Mouse (Mus musculus) limb, embryonic 13.5 days (tissue): ENCODE measurements around the gene Dynlt1c. TPM values are rescaled to one million over a fixed set of nuclear protein-coding genes. Genes with fewer than 3 reads are reported as not detected.
"Not testable (repeated sequence)": the region's sequence is repeated elsewhere in the genome, so short reads cannot be mapped to it uniquely, and the experiment has no call there.

ENCODE experiments used
- ATAC-seq: fragments of 200-750 bp; cut with Nextera tagmentation; 2 replicates; pipeline ENCODE4 v1.8.0; 2017; ENCODE audit warnings: low read depth, moderate number of reproducible peaks, moderate TSS enrichment; ENCODE audit not compliant: low FRiP score
- H3K27ac ChIP-seq: fragments of 300-500 bp; sonication (generic); 2 replicates; pipeline ENCODE4 v1.5.1; 2015; ENCODE audit warnings: inconsistent platforms, mild to moderate bottlenecking, moderate library complexity
- H3K27me3 ChIP-seq: fragments of 300-500 bp; sonication (generic); 2 replicates; pipeline ENCODE4 v1.6.1; 2015; ENCODE audit warnings: mild to moderate bottlenecking, inconsistent platforms
- H3K36me3 ChIP-seq: fragments of 300-500 bp; sonication (generic); 2 replicates; pipeline ENCODE4 v1.6.1; 2015; ENCODE audit warnings: inconsistent platforms, mild to moderate bottlenecking, moderate library complexity
- H3K4me1 ChIP-seq: fragments of 300-500 bp; sonication (generic); 2 replicates; pipeline ENCODE4 v1.6.1; 2015; ENCODE audit warnings: inconsistent platforms
- H3K4me2 ChIP-seq: fragments of 300-500 bp; sonication (generic); replicated peaks from 2 replicates; pipeline ENCODE4 v1.6.1; 2015; ENCODE audit warnings: inconsistent platforms, mild to moderate bottlenecking, moderate library complexity
- H3K4me3 ChIP-seq: fragments of 300-500 bp; sonication (generic); 2 replicates; pipeline ENCODE4 v1.5.1; 2015; ENCODE audit warnings: moderate library complexity, mild to moderate bottlenecking, inconsistent platforms
- H3K9ac ChIP-seq: fragments of 300-500 bp; sonication (generic); 2 replicates; pipeline ENCODE4 v1.6.1; 2015; ENCODE audit warnings: mild to moderate bottlenecking, inconsistent platforms
- H3K9me3 ChIP-seq: fragments of 300-500 bp; sonication (generic); 2 replicates; pipeline ENCODE4 v1.6.1; 2016; ENCODE audit warnings: inconsistent platforms
- WGBS: fragments of 180-500 bp; shearing (Covaris S2); methylation state at CpG from one replicate; pipeline ENCODE4 v1.1.7; 2015; 5-methylcytosine and 5-hydroxymethylcytosine counted together
- polyA plus RNA-seq: library from polyadenylated mRNA; unstranded; fragments of >200 nt; fragmentation: Nextera tagmentation; extraction: Ambion mirVana; gene quantifications from 2 replicates; pipeline ENCODE4 v1.2.1, GENCODE M21; 2015

Gene Dynlt1c
- polyA plus RNA-seq: 58.3 and 62.3 TPM in 2 replicates

DNA sequence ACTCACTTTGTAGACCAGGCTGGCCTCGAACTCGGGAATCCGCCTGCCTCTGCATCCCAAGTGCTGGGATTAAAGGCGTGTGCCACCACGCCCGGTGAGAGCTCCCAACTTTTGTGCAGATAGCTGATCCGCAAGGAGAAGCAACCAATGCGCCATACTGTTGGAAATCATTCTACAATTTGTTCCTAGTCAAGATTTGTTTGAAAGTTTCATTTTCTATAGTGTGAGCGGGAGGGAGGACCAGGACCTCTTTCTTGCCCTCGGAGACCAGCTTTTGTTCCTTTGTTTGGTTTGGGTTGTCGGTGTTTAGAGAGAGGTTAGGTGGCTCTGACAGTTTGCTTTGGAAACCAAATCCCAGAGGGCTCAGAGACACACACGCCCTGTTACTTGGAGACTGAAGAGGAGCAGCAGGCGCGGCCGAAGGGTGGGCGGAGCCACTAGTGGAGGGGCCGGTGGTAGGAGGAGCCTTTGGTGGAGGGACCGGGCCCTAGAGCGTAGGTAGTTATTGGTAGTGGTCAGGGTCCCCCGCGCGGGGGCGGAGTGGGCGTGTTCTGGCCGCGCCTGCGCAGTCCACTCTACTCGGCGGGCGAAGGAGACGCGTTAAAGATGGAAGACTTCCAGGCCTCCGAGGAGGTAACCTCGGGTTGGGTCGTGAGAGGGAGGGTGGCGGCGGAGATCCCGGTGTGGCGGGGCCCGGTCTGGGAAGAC is at the start of gene Dynlt1c:
Gene Dynlt1c, plus strand, starts transcription at position 468 of the 708 bp plus-strand sequence.
- peak; percentile 97 for ATAC-seq
- 14% methylated on average over 31 of the region's 40 CpGs for WGBS
- H3K4me3 ChIP-seq: peak within 1 kb of the TSS; percentile 38
- not testable (repeated sequence) for H3K27ac ChIP-seq, H3K9ac ChIP-seq, H3K27me3 ChIP-seq, H3K4me1 ChIP-seq, H3K36me3 ChIP-seq, H3K9me3 ChIP-seq
- H3K4me2 ChIP-seq: peak within 1 kb of the TSS; percentile 54

DNA sequence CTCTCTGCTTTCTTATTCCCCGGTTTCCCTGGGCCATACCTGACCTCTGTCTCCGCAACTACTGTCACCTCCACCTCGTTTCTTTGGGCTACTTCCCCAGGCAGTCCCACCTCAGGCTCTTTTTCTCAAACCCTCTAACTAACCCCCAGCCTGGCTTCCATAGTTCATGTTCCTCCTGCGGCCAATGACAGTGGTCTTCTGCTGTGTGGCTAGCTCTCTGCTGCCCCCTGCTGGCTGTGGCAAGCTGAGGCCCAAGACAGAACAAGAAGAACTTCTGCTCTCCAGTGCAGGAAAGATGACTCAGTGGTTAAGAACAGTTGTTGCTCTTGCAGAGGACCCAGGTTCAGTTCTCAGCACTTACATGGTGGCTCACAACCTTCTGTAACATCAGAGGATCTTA is 47.7 kb upstream of the Dynlt1c start:
- H3K4me3 ChIP-seq, H3K27ac ChIP-seq, H3K4me2 ChIP-seq, H3K9me3 ChIP-seq, H3K27me3 ChIP-seq, H3K9ac ChIP-seq, H3K36me3 ChIP-seq, H3K4me1 ChIP-seq: not testable (repeated sequence)
- ATAC-seq: peak; percentile 72
- WGBS: no CpG with 5 or more reads among the region's 4 CpGs

DNA sequence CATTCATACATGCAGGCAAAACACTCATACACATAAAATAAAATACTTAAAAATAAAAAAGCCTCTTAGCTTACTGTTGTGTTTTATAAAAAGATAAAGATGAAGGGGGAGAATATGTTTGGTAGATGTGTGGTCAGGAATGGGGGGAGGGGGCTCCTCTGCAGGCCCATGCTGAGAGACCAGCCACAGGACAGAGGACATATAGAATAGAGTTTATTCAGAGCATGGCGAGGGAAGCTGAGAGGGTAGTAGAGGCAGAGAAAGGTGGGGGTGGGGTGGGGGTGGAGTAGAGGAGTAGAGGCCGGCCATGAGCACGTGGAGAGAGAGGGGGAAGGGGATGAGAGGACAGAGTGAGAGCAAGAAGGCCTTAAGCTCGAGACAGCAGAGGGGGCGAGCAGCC is 47.2 kb upstream of the Dynlt1c start:
- not testable (repeated sequence) for H3K27me3 ChIP-seq, H3K4me1 ChIP-seq, H3K4me3 ChIP-seq, H3K9ac ChIP-seq, H3K4me2 ChIP-seq, H3K36me3 ChIP-seq, ATAC-seq, H3K9me3 ChIP-seq, H3K27ac ChIP-seq
- WGBS: no CpG with 5 or more reads among the region's 5 CpGs

DNA sequence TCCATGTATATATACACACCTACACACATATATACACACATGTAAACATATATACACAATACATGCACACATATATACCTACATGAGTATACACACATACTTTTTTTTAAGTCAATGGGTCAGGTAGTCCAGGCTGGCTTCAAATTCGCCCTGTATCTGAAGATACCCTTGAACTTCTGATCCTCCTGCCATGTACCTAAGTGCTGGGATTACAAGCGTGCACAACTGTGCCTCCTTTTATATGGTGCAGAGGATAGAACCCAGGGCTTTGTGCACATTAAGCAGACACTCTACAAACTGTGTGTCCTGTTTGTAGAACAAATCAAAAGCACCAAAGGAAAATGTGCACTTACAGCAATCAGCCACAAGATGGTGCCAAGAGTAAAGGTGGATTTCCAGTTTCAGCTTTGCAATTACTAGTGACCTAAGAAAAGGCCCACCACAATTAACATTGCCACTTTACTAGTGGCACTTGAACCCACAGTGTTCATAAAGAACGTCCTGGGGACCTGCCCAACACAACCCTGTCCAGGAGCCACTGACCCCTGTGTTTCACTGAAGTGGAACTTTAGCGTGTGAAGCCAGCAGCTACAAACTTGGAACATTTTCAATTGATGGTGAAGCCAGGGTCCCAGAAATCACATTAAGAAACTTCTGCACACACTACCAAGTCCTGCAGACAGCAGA is 41.9 kb upstream of the Dynlt1c start:
- H3K27ac ChIP-seq, H3K9me3 ChIP-seq: not testable (repeated sequence)

DNA sequence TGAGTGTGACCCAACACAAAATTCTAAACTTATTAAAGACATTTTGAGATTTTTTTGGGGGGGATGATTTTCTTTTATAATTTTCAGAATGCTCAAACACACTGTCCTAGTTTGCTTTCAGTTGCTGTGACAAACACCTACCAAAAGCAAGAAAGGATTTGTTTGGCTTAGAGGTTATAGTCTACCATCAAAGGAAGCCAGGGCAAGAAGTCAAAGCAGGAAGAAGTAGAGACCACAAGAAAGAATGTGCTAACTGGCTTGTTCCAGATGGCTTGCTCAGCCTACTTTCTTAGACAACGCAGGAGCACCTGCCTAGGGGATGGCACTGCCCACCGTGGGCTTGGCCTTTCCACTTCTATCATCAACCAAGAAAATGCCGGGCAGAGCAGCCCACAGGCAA is 36.6 kb upstream of the Dynlt1c start:
- over 99% methylated on average over 3 of the region's 3 CpGs for WGBS
- H3K27me3 ChIP-seq: not testable (repeated sequence)

More for the DNA sequence above, 41.9 kb upstream of the Dynlt1c start:
- not testable (repeated sequence) for H3K4me3 ChIP-seq, H3K9ac ChIP-seq, H3K27me3 ChIP-seq, H3K36me3 ChIP-seq, H3K4me2 ChIP-seq, H3K4me1 ChIP-seq
- 0 out of 2 replicates have a peak, but pooled peaks have one; percentile 22 for ATAC-seq
- WGBS: no CpG with 5 or more reads among the region's 4 CpGs

DNA sequence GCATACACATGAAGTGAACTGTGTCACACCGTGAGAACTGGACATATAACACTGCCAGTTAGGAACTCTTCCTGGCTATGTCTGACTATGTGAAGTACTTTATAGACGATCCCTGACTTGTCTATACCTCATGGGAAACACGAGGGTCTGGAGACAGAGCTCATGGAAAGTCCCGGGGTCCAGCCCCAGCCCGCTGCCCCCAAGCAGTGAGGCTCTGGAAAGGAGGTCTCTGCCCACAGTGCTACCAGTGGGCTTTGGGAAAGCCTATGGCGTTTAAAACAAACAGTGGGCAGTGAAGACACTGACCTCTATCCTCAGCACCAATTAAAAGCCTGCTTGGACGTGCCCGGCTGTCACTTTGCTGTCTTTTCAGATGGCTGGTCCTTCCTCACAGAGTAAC is 33.6 kb upstream of the Dynlt1c start:
- not testable (repeated sequence) for H3K4me3 ChIP-seq, H3K4me2 ChIP-seq, H3K27me3 ChIP-seq, H3K4me1 ChIP-seq, H3K9ac ChIP-seq, ATAC-seq, H3K27ac ChIP-seq, H3K9me3 ChIP-seq, H3K36me3 ChIP-seq
- WGBS: 73% methylated on average over 6 of the region's 8 CpGs

More for the DNA sequence above, 36.6 kb upstream of the Dynlt1c start:
- not testable (repeated sequence) for H3K4me2 ChIP-seq, H3K27ac ChIP-seq, ATAC-seq, H3K36me3 ChIP-seq, H3K9me3 ChIP-seq, H3K4me1 ChIP-seq, H3K4me3 ChIP-seq, H3K9ac ChIP-seq

DNA sequence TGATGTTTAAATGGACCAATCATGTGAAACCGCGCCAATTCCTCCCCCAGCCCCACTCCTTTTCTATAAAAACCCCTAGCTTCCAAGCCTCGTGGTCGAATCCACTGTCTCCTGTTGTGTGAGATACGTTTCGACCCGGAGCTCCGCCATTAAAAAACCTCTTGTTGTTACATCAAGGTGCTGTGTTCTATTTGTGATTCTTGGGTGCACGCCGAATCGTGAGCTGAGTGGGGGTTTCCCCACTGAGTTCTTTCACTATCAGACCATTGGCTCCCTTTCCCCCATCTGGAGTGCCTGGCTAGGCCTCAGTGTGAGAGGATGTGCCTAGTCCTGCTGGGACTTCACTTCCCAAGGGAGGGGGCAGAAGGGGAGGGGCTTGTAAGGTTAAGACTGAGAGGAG is 30.2 kb upstream of the Dynlt1c start:
- H3K27me3 ChIP-seq, H3K4me2 ChIP-seq, H3K4me3 ChIP-seq, H3K9ac ChIP-seq, H3K4me1 ChIP-seq, H3K9me3 ChIP-seq, ATAC-seq, H3K27ac ChIP-seq, H3K36me3 ChIP-seq: not testable (repeated sequence)
- WGBS: 92% methylated on average over 11 of the region's 11 CpGs

DNA sequence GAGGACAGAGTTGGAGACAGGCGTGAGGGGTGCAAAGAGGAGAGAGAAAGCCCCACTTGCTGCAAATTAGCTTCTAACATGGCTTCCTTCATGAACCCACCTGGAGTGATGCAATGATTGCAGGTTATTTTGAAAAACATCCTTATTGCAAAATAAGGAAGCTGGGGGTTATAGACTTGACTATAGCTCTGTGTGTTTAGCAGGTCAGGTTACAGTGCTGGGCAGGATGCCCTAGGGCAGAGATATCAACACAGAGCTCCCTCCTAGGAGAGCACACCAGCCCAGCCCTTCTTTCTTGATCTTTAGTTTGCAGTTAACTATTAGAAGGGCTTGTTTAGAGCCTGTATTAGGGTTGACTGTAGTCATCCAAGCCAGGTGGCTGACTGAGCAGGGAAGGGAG is 29.3 kb upstream of the Dynlt1c start:
- H3K27ac ChIP-seq, H3K9me3 ChIP-seq, H3K9ac ChIP-seq, ATAC-seq, H3K4me2 ChIP-seq, H3K36me3 ChIP-seq, H3K4me3 ChIP-seq, H3K27me3 ChIP-seq, H3K4me1 ChIP-seq: not testable (repeated sequence)
- no CpG with 5 or more reads among the region's 1 CpGs for WGBS

DNA sequence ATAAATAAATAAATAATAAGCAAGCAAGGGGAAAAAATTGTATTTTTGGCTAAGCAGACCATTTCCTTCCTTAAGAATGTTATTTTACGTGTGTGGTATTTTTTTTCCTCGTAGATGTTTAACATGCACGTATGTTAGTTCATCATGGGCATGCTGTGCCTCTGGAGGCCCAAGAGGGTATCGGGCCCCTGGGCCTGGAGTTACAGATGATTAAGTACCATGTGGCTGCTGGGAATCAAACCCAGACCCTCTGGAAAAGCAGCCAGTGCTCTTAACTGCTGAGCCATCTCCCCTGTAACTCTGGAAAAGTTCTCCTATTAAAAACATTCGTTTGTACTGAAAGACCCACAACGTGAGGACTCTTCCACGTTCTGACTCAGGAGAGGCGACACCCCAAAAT is 26.1 kb upstream of the Dynlt1c start:
- not testable (repeated sequence) for H3K4me1 ChIP-seq, H3K36me3 ChIP-seq, H3K9me3 ChIP-seq, H3K4me2 ChIP-seq, H3K9ac ChIP-seq, H3K27me3 ChIP-seq, H3K4me3 ChIP-seq, H3K27ac ChIP-seq, ATAC-seq
- 85% methylated on average over 8 of the region's 8 CpGs for WGBS

DNA sequence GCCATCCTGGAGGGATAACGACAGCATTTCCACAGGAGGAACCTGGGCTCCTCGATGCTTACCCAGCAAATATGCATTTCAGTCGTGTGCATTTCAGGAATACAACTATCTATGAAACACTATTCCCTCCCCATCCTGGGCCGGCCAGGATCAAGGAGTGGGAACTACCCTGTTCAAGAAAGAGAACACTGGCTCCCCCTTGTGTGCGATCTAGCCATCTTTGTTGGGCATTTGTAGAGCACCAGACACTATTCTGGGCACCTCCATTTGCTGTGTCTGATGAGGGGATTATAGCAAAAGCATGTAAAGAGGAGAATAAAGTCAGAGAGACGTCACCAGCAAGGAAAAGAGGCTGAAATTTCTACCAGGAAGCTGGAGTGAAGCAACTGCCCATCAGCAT is 12.8 kb upstream of the Dynlt1c start:
- not testable (repeated sequence) for H3K4me1 ChIP-seq, H3K4me3 ChIP-seq, H3K9me3 ChIP-seq, H3K9ac ChIP-seq, H3K27me3 ChIP-seq, H3K36me3 ChIP-seq, H3K4me2 ChIP-seq, ATAC-seq, H3K27ac ChIP-seq
- no CpG with 5 or more reads among the region's 6 CpGs for WGBS

DNA sequence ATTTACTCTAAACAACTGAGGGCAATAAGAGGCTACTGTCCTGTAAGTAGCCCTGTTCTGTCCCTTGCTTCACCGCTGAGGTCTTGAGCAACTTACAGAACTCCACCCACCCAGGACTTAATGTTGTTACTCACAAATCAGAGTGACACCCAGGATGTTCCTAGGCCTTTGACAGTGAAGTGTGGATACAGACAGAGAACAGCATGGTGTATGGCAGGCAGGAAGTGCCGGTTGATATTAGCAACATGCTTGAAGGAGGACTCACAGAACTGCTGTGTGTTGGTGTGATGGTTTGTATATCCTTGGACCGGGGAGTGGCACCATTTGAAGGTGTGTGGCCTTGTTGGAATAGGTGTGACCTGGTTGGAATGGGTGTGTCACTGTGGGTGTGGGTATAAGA is 9.4 kb upstream of the Dynlt1c start:
- H3K4me1 ChIP-seq, H3K27me3 ChIP-seq, H3K4me2 ChIP-seq, H3K9me3 ChIP-seq, ATAC-seq, H3K4me3 ChIP-seq, H3K9ac ChIP-seq, H3K36me3 ChIP-seq, H3K27ac ChIP-seq: not testable (repeated sequence)
- WGBS: 89% methylated on average over 2 of the region's 3 CpGs

DNA sequence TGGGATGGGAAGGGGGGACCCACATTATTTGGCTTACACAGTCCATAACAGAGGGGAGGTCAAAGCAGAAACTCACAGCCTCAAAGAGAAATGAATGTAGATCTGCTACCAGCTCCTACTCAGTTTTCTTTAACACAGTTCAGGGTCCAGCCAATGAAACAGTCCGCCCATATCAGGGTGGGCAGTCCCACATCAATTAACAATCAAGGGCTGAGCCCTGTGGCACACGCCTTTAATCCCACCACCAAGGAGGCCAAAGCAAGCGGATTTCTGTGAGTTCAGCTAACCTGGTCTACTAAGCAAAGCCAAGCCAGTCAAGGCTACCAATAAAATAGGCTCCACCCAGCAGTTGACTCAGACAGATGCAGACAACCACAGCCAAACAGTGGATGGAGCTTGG is 7.6 kb upstream of the Dynlt1c start:
- not testable (repeated sequence) for H3K9me3 ChIP-seq, H3K4me1 ChIP-seq, ATAC-seq, H3K27ac ChIP-seq, H3K27me3 ChIP-seq, H3K4me3 ChIP-seq, H3K4me2 ChIP-seq, H3K9ac ChIP-seq, H3K36me3 ChIP-seq
- whole genome bisulfite sequencing: 66% methylated on average over 3 of the region's 3 CpGs
